Mouse (Mus musculus) stomach, postnatal 0 days (tissue): ENCODE measurements around the gene Aqp11.

Experiments
- CTCF ChIP-seq: IDR thresholded peaks from 2 replicates; pipeline ENCODE4 v1.5.1; 2016; ENCODE audit warnings: antibody characterized with exemption, low read depth, mild to moderate bottlenecking, moderate library complexity
- EP300 ChIP-seq: optimal IDR thresholded peaks from 2 replicates; pipeline ENCODE3; 2016; ENCODE audit warnings: antibody characterized with exemption

- TF ChIP-seq EP300 = no peak
- TF ChIP-seq CTCF = no peak
Measured at GRCm38 (mm10) chr7:97695441-97695840, 42.6 kb downstream of the Aqp11 start.
